9 mouse cellular contexts compared by ENCODE assay signal in the genomic region with DNA sequence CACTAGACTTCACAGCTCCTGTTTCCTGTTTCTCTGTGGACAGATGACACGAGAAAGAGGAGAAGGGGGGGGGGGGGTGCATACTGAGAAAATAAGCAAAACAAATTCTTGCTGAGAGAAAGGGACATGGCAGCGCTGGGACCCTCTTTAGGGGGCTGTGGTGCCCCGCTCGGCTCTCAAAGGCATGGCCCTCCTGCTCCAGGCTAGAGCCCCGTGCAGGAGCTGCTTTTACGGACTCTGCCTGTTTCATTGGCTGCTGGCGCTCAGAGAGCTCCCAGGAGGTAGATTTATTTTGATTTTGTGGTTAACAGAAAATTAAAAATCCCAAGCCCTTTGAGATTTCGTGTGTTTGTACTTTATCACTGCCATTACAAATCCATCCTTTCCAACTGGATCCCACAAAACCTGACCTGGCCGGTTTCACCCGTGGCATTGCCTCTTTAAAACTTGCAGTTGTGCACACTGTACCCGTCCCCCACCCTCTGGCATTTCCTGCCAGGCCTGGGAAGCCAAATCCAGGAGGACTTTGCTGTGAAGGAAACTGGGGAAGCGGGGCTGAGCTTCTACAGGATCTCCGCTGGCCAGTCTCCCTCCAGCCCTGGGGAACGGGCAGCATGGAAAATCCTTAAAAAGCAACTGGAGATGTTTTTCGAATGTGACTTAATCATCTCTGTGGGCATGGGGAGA. TPM values are rescaled to one million over a fixed set of nuclear protein-coding genes. Genes with fewer than 3 reads are reported as not detected.
DNase-seq lines count a peak whose midpoint lies in the region; ATAC-seq and TF ChIP-seq lines count a peak whose summit lies in the region.
"Had no signal": no experiment of that assay in that cellular context is flagged by ENCODE, and none has a peak within 500 bp of the region (broad histone marks: within the 10 kb centered on the region; RNA-seq: fewer than 3 reads in every experiment).

No protein-coding gene starts in this region.

- DNase-seq in urinary bladder, postnatal 14 days (ENCODE audit: low spot score), result peak; percentile 22
- DNase-seq in urinary bladder, adult 2 months (ENCODE audit: low spot score), result no peak
- DNase-seq in limb, embryonic 10.5 days (ENCODE audit: low spot score), result peak; percentile 41
- DNase-seq in cerebellum, adult 9-11 months, result no peak
- no peak for DNase-seq in cerebellum, adult 2 months
- no peak for DNase-seq in layer of hippocampus, adult 9-10 months (ENCODE audit: low spot score)
- no peak for DNase-seq in cerebellum, postnatal 10 days

- H3K4me2 ChIP-seq in heart, embryonic 16.5 days (ENCODE audit: low read depth, low read length), result no peak overlapping the region

- 55% methylated on average over 15 of the region's 15 CpGs for WGBS in heart, embryonic 16.5 days
- 73% methylated on average over 15 of the region's 15 CpGs for WGBS in limb, embryonic 10.5 days
- WGBS in cerebellum, adult 2 months, result 73% methylated on average over 15 of the region's 15 CpGs

- TF ChIP-seq POLR2A in cerebellum, adult 2 months (IDR thresholded peaks at IDR 0.05; ENCODE audit: borderline replicate concordance, insufficient read depth, low read length), result no peak

- ATAC-seq in heart, embryonic 16.5 days (replicated peaks; ENCODE audit: extremely low read depth, insufficient read depth, low FRiP score), result peak; percentile 73

- peaks cover 16% of the 10 kb centered on the region for H3K4me1 ChIP-seq in heart, embryonic 16.5 days (ENCODE audit: control insufficient read depth, insufficient read depth, low read length)
- H3K4me1 ChIP-seq in limb, embryonic 10.5 days, result peaks cover 33% of the 10 kb centered on the region
- peaks cover under 1% of the 10 kb centered on the region; the same call in 1 of the 2 replicates for H3K4me1 ChIP-seq in cerebellum, adult 2 months (ENCODE audit: control insufficient read depth, insufficient read depth, low read length)

- no peak for TF ChIP-seq CTCF in cerebellum, adult 2 months (IDR thresholded peaks at IDR 0.05; ENCODE audit: borderline replicate concordance, insufficient read depth, low read depth, low read length)

- no peaks in the 10 kb centered on the region for H3K9me3 ChIP-seq in heart, embryonic 16.5 days (replicated peaks; ENCODE audit: control insufficient read depth, low read length)
- no peaks in the 10 kb centered on the region for H3K9me3 ChIP-seq in limb, embryonic 10.5 days (replicated peaks)

- H3K27me3 ChIP-seq in heart, embryonic 16.5 days (ENCODE audit: control insufficient read depth, insufficient read depth, low read length), result no peaks in the 10 kb centered on the region
- H3K27me3 ChIP-seq in limb, embryonic 10.5 days (ENCODE audit: low read depth, poor library complexity, severe bottlenecking), result no peaks in the 10 kb centered on the region
- H3K27me3 ChIP-seq in cerebellum, adult 2 months (ENCODE audit: control insufficient read depth, insufficient read depth, low read length), result no peaks in the 10 kb centered on the region

- H3K4me3 ChIP-seq in heart, embryonic 16.5 days (ENCODE audit: low read length), result no peak overlapping the region
- no peak overlapping the region for H3K4me3 ChIP-seq in limb, embryonic 10.5 days
- H3K4me3 ChIP-seq in cerebellum, adult 2 months (replicated peaks; ENCODE audit: insufficient read depth, low read depth, low read length), result no peak overlapping the region

- H3K9ac ChIP-seq in heart, embryonic 16.5 days (ENCODE audit: low read length), result peak overlapping the region; percentile 15; the same call in 1 of the 2 replicates

- H3K36me3 ChIP-seq in heart, embryonic 16.5 days (ENCODE audit: control insufficient read depth, insufficient read depth), result no peaks in the 10 kb centered on the region
- H3K36me3 ChIP-seq in limb, embryonic 10.5 days, result 0 out of 2 replicates have a peak, but pooled peaks cover 3% of the 10 kb centered on the region
- H3K36me3 ChIP-seq: G1E had no signal

- H3K27ac ChIP-seq in heart, embryonic 16.5 days (ENCODE audit: low read length), result peak overlapping the region; percentile 82
- peak overlapping the region; percentile 67 for H3K27ac ChIP-seq in limb, embryonic 10.5 days
- no peak overlapping the region for H3K27ac ChIP-seq in cerebellum, adult 2 months (ENCODE audit: insufficient read depth, low read length)

RNA-seq across cellular contexts. Expression of a gene that starts 5.5 kb away (rescaled TPM):
- polyA plus RNA-seq in urinary bladder, adult 2 months (2012; rRNA removed), result 0.14 and 0.24 TPM in 2 replicates
- 0.16 TPM in 2 replicates for polyA plus RNA-seq in heart, embryonic 16.5 days (2015; fragmentation: Nextera tagmentation; extraction: Ambion mirVana)
- 0.16 TPM in 2 replicates for polyA plus RNA-seq in limb, embryonic 10.5 days (2016; fragmentation: Nextera tagmentation; extraction: Ambion mirVana)
- 0.06 TPM in 1 of 2 replicates, not detected in the other for polyA plus RNA-seq in cerebellum, adult 2 months (2012; rRNA removed)
- polyA plus RNA-seq: G1E had no signal

Comparison
In these comparisons a context has a peak if more than half of its experiments do, and no peak if none do; other contexts are left out.
1. DNase-seq: peak in urinary bladder, postnatal 14 days (single experiment) and limb, embryonic 10.5 days (single experiment); none in urinary bladder, adult 2 months (single experiment), cerebellum, adult 9-11 months (single experiment), cerebellum, adult 2 months (0 of 2), layer of hippocampus, adult 9-10 months (single experiment) and cerebellum, postnatal 10 days (0 of 2).